Mouse (Mus musculus): ENCODE data around the gene Cdkn1a. TPM values are rescaled to one million over a fixed set of nuclear protein-coding genes. Genes with fewer than 3 reads are reported as not detected.

The Cdkn1a gene
- polyA plus RNA-seq, 1 experiment from 2014 or later: 45.6 TPM

DNA sequence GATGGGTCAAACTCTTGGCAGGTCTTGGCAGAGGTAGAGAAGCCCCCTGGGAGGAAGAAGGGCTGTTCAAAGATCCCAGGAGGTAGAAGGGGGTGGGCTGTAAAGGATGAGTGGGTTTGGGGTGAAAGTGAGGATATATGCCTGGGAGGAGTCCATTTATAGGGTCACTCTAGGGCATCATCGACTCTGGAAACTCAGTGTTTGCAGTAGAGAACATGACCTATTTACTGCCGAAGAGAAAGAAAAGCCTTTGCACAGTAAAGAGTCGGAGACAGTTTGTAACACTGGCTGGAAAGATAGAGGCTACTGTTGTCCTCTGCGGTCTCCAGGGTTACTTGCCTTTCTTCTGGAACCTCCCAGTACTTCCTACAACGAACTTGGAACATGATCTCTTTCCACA, 17.5 kb upstream of the Cdkn1a start:
- ATAC-seq (ENCODE audit: low FRiP score, low TSS enrichment): no peak
- Histone ChIP-seq H3K27me3 (ENCODE audit: control insufficient read depth, insufficient read depth, low read length) (no peaks in the 10 kb centered on the region), H3K9me3 (ENCODE audit: control insufficient read depth, low read length) (no peaks in the 10 kb centered on the region), H3K27ac (ENCODE audit: low read depth, low read length) (no peak overlapping the region), H3K36me3 (ENCODE audit: control insufficient read depth, insufficient read depth, low read length) (no peaks in the 10 kb centered on the region), H3K4me2 (replicated peaks; ENCODE audit: low read depth, low read length) (no peak overlapping the region), H3K9ac (ENCODE audit: low read depth, low read length) (no peak overlapping the region), H3K4me3 (ENCODE audit: low read length) (no peak overlapping the region), H3K4me1 (ENCODE audit: control insufficient read depth, insufficient read depth, low read length) (peaks cover 35% of the 10 kb centered on the region)
- WGBS: 24% methylated on average over 5 of the region's 5 CpGs

DNA sequence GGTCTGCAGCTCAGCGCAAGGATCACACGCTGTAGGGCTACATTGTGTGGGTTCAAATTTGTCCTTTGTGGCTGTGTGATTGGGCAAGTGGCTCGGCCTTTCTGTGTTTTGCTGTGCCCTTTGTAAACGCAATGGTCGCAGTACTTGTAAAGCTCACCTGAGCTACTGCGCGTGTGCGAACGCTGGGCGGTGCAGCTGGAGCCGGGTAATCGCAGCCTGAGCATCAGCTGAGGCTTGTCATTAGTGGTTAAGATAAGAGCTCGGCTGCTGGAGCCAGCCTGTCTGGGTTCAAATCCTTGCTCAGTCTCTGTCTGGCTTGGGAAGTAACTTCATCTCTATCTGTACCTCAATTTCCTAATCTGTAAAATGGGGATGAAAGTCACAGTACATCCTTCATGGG, 16.7 kb upstream of the Cdkn1a start:
- H3K36me3 ChIP-seq (ENCODE audit: control insufficient read depth, insufficient read depth, low read length): no peaks in the 10 kb centered on the region
- H3K9ac ChIP-seq (ENCODE audit: low read depth, low read length): no peak overlapping the region
- ATAC-seq (ENCODE audit: low FRiP score, low TSS enrichment): no peak
- no peak overlapping the region for H3K4me2 ChIP-seq (replicated peaks; ENCODE audit: low read depth, low read length)
- no peak overlapping the region for H3K4me3 ChIP-seq (ENCODE audit: low read length)
- H3K27ac ChIP-seq (ENCODE audit: low read depth, low read length): no peak overlapping the region
- H3K9me3 ChIP-seq (ENCODE audit: control insufficient read depth, low read length): no peaks in the 10 kb centered on the region
- H3K27me3 ChIP-seq (ENCODE audit: control insufficient read depth, insufficient read depth, low read length): no peaks in the 10 kb centered on the region
- WGBS: 80% methylated on average over 13 of the region's 13 CpGs
- peaks cover 37% of the 10 kb centered on the region for H3K4me1 ChIP-seq (ENCODE audit: control insufficient read depth, insufficient read depth, low read length)

DNA sequence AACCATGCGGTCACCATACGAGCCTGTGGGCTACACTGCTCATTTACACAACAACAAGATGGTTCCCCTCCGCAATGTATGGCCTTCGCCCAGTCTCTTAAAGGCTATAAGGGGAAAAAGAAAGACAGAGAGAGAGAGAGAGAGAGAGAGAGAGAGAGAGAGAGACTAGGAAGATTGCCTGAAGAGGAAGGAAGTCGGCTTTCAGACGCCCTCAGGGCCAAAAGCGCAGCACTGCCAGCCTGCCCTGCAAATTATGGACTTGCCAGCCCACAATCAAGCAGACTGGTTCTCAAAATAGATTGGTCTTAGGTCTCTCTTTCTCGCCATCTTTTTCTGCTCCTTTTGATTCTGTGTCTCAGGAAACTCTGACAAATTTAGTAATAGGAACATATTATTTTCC, 14.5 kb upstream of the Cdkn1a start:
- H3K9ac ChIP-seq (ENCODE audit: low read depth, low read length): no peak overlapping the region
- no peak for ATAC-seq (ENCODE audit: low FRiP score, low TSS enrichment)
- H3K4me3 ChIP-seq (ENCODE audit: low read length): no peak overlapping the region
- H3K27me3 ChIP-seq (ENCODE audit: control insufficient read depth, insufficient read depth, low read length): peaks cover 1% of the 10 kb centered on the region; the same call in 1 of the 2 replicates
- H3K36me3 ChIP-seq (ENCODE audit: control insufficient read depth, insufficient read depth, low read length): no peaks in the 10 kb centered on the region
- 90% methylated on average over 8 of the region's 8 CpGs for WGBS
- H3K9me3 ChIP-seq (ENCODE audit: control insufficient read depth, low read length): no peaks in the 10 kb centered on the region
- H3K27ac ChIP-seq (ENCODE audit: low read depth, low read length): no peak overlapping the region
- peaks cover 27% of the 10 kb centered on the region; the same call in 1 of the 2 replicates for H3K4me1 ChIP-seq (ENCODE audit: control insufficient read depth, insufficient read depth, low read length)
- H3K4me2 ChIP-seq (replicated peaks; ENCODE audit: low read depth, low read length): no peak overlapping the region

DNA sequence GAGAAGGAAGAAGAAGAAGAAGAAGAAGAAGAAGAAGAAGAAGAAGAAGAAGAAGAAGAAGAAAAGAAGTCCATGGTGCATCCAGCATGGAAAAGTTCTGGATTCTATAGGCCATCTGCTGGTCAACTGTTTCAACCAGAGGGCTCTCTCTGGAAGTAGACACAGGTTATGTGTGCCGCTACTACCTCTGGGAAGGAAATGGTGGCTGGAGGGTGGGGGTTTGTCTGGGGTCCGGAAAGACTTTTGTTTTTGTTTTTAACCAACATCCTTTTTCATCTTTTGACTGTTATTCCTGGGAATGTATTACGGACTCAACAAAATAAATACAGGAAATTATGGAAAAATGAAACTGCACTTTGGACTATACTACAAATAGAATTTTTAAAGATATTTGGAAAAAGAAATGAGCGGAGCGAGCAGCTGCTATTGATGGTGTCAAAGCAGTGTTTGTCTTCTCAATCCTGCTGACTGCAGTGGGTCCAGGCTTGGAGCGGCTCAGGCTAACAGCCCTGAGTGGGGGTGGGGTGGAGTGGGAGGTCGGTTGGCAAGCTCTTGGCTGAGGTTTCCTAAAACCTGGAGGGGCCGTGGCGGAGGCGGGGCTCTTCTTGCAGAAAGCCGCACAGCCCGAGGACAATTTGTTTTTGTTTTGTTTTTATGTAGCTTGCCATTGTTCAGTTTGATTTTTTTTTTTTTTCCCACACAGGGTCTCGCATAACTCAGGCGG, 12.8 kb upstream of the Cdkn1a start:
- ATAC-seq (ENCODE audit: low FRiP score, low TSS enrichment): no peak
- Histone ChIP-seq H3K9me3 (ENCODE audit: control insufficient read depth, low read length) (no peaks in the 10 kb centered on the region), H3K36me3 (ENCODE audit: control insufficient read depth, insufficient read depth, low read length) (no peaks in the 10 kb centered on the region), H3K4me2 (replicated peaks; ENCODE audit: low read depth, low read length) (peak overlapping the region; percentile 42), H3K9ac (ENCODE audit: low read depth, low read length) (peak overlapping the region; percentile 8; the same call in 1 of the 2 replicates), H3K4me3 (ENCODE audit: low read length) (peak overlapping the region; percentile 22), H3K27me3 (ENCODE audit: control insufficient read depth, insufficient read depth, low read length) (peaks cover 9% of the 10 kb centered on the region; the same call in 1 of the 2 replicates), H3K27ac (ENCODE audit: low read depth, low read length) (no peak overlapping the region), H3K4me1 (ENCODE audit: control insufficient read depth, insufficient read depth, low read length) (peaks cover 19% of the 10 kb centered on the region; the same call in 1 of the 2 replicates)
- whole genome bisulfite sequencing: 19% methylated on average over 14 of the region's 14 CpGs

DNA sequence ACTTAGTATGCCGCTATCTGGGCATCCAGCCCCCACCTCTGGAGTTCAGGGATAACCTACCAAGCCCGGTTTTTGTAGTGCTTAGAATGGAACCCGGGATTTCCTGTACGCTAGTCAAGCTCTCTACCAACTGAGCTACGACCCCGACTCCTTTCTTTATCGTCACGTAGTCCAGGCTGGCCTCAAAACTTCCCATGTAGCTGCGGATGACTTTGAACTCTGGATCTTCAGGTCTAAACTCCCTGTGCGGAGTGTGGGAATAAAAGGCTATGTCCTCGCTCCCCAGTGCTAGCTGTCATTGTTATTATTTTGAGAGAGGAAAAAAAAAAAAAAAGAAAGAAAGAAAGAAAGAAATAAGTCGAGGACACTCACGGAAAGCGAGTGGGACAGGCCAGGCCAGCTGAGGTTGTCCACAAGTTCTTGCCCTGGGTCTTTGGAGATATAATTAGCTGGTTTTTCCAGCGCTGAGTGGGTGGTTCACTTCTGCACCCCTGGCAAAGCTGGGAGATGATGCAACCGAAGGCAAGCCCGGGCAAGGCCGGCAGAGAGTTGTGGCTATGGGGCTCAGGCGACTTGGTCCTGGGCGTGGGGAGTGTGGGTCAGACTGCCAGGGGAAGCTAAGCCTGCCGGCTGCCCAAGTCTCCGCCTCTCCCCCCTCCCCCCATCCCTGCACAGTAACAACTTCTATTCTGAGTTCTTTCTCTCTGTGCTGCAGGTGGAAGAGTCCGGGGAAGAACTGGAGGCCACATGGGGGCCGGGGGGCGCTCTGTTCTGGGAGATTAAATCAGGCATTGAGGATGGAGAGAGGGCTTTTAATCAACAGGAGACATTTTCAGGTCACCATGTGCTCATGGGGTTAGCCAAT, 12.0 kb upstream of the Cdkn1a start:
- peak overlapping the region; percentile 42 for H3K4me2 ChIP-seq (replicated peaks; ENCODE audit: low read depth, low read length)
- H3K27ac ChIP-seq (ENCODE audit: low read depth, low read length): no peak overlapping the region
- peak overlapping the region; percentile 8; the same call in 1 of the 2 replicates for H3K9ac ChIP-seq (ENCODE audit: low read depth, low read length)
- WGBS: 11% methylated on average over 25 of the region's 25 CpGs
- peaks cover 9% of the 10 kb centered on the region; the same call in 1 of the 2 replicates for H3K27me3 ChIP-seq (ENCODE audit: control insufficient read depth, insufficient read depth, low read length)
- no peaks in the 10 kb centered on the region for H3K36me3 ChIP-seq (ENCODE audit: control insufficient read depth, insufficient read depth, low read length)
- H3K4me3 ChIP-seq (ENCODE audit: low read length): peak overlapping the region; percentile 22
- no peak for ATAC-seq (ENCODE audit: low FRiP score, low TSS enrichment)
- peaks cover 15% of the 10 kb centered on the region; the same call in 1 of the 2 replicates for H3K4me1 ChIP-seq (ENCODE audit: control insufficient read depth, insufficient read depth, low read length)
- H3K9me3 ChIP-seq (ENCODE audit: control insufficient read depth, low read length): no peaks in the 10 kb centered on the region

DNA sequence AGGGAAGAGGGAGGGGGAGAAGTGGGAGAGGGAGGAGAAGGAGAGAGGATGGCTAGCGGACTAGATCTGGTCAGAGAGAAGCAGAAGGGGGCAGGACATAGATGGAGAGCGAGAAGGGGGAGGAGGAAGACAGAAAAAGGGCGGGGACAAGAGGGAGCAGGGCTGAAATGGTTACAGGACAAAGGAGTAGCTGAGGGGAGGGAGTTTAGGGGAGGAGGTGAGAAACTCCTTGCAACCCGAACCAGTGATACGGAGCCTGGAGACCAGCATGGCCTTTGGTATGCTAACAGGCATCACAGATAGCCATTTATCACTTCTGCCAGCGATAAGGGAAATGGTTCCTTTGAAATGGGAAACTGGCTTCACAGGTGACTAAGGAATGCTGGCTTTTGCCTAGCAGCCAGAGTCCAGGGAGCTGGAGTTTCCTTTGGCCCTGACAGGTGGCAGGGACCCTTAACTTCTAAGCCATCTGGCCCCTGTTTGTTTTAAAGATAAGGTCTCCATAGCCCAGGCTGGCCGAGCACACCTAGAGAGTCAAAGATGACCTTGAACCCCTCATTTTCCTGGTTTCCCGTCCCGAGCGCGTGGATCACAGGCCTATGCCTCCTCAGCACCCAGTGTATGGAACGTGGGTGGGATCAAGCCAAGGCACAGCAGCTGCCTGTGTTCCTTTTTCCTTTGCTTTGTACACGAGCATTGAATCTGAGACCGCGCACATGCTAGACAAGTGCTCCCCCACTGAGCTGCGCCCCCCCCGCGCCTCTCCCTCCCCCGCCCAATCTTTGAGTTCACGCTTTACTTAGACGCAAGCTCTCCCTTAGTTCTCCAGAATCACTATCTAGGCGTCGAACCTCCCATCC, 9.8 kb upstream of the Cdkn1a start:
- Histone ChIP-seq H3K9me3 (ENCODE audit: control insufficient read depth, low read length) (no peaks in the 10 kb centered on the region), H3K4me1 (ENCODE audit: control insufficient read depth, insufficient read depth, low read length) (peaks cover 15% of the 10 kb centered on the region; the same call in 1 of the 2 replicates), H3K9ac (ENCODE audit: low read depth, low read length) (no peak overlapping the region; the same call in 1 of the 2 replicates), H3K27ac (ENCODE audit: low read depth, low read length) (no peak overlapping the region), H3K4me2 (replicated peaks; ENCODE audit: low read depth, low read length) (no peak overlapping the region), H3K36me3 (ENCODE audit: control insufficient read depth, insufficient read depth, low read length) (no peaks in the 10 kb centered on the region), H3K4me3 (ENCODE audit: low read length) (0 out of 2 replicates have a peak overlapping the region, but pooled peaks have one; percentile 7), H3K27me3 (ENCODE audit: control insufficient read depth, insufficient read depth, low read length) (peaks cover 9% of the 10 kb centered on the region; the same call in 1 of the 2 replicates)
- ATAC-seq (ENCODE audit: low FRiP score, low TSS enrichment): peak; percentile 61
- WGBS: 4% methylated on average over 22 of the region's 23 CpGs

DNA sequence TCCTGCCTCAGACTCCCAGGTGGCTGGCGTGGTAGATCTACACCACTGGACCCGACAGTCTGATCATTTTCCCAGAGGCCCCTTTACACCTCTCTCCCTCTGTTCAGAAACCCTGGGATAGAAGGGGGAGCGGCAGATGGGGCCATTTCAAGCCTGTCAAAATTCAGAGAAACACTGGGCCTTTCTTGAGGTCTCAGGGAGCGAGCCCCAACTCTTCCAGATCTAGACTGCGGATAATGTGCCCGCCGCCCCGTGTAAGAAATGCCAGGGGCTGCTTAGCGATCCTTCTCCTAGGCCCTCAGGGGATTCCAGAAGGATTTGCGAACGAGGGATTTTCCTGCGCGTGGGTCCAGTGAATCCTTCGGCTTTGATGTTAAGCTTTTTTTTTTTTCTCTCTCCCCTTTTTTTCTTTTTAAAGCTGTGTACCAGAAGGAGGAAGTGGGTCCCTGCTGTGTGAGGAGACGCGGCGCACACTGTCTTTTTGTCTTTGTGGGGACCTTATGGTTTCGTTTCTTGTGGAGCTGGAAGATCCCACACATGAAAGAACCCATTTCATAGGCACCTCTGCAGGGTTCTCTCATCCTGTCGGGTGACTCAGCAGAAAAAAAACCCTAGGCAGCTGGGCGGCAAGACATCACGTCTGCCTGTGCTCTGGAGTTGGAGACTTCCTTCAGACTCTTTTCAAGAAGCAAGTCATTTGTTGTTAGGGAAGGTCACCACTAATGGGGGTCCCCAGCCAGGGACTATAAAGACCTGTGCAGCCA, 9.0 kb upstream of the Cdkn1a start:
- peaks cover 9% of the 10 kb centered on the region; the same call in 1 of the 2 replicates for H3K27me3 ChIP-seq (ENCODE audit: control insufficient read depth, insufficient read depth, low read length)

DNA sequence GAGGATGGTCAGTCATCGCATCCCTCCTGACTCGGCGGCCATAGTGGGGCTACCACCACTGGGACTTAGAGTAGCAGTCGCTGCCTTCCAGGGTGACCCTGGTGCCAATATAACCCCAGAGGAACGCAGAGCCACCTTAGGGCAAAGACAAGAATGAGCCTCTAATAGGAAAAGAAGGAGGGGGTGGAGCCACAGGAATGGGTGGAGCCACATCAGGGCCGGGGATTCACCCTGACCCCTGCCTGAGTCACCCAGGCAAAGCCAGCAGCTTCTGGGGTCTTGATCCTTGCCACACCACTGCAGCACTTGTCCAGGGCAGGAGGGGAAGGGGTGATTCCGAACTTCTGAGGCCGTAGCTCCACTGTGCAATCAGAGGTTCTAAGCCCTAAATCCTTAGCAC, 7.2 kb upstream of the Cdkn1a start:
- WGBS: 90% methylated on average over 8 of the region's 8 CpGs
- Histone ChIP-seq H3K4me2 (replicated peaks; ENCODE audit: low read depth, low read length) (no peak overlapping the region), H3K27me3 (ENCODE audit: control insufficient read depth, insufficient read depth, low read length) (peaks cover 9% of the 10 kb centered on the region; the same call in 1 of the 2 replicates), H3K27ac (ENCODE audit: low read depth, low read length) (no peak overlapping the region), H3K9ac (ENCODE audit: low read depth, low read length) (no peak overlapping the region), H3K9me3 (ENCODE audit: control insufficient read depth, low read length) (no peaks in the 10 kb centered on the region), H3K36me3 (ENCODE audit: control insufficient read depth, insufficient read depth, low read length) (no peaks in the 10 kb centered on the region), H3K4me1 (ENCODE audit: control insufficient read depth, insufficient read depth, low read length) (peaks cover 12% of the 10 kb centered on the region; the same call in 1 of the 2 replicates), H3K4me3 (ENCODE audit: low read length) (no peak overlapping the region)
- no peak for ATAC-seq (ENCODE audit: low FRiP score, low TSS enrichment)

More for the DNA sequence above, 9.0 kb upstream of the Cdkn1a start:
- 13% methylated on average over 21 of the region's 21 CpGs for WGBS
- no peak for ATAC-seq (ENCODE audit: low FRiP score, low TSS enrichment)
- Histone ChIP-seq H3K4me3 (ENCODE audit: low read length) (peak overlapping the region; percentile 11; the same call in 1 of the 2 replicates), H3K4me2 (replicated peaks; ENCODE audit: low read depth, low read length) (0 out of 2 replicates have a peak overlapping the region, but pooled peaks have one; percentile 21), H3K9ac (ENCODE audit: low read depth, low read length) (peak overlapping the region; percentile 19; the same call in 1 of the 2 replicates), H3K36me3 (ENCODE audit: control insufficient read depth, insufficient read depth, low read length) (no peaks in the 10 kb centered on the region), H3K9me3 (ENCODE audit: control insufficient read depth, low read length) (no peaks in the 10 kb centered on the region), H3K27ac (ENCODE audit: low read depth, low read length) (no peak overlapping the region), H3K4me1 (ENCODE audit: control insufficient read depth, insufficient read depth, low read length) (peaks cover 15% of the 10 kb centered on the region; the same call in 1 of the 2 replicates)

All from kidney, embryonic 14.5 days (tissue).